Mouse (Mus musculus) limb, embryonic 11.5 days (tissue): Measurements from ENCODE around the gene Hipk1. TPM values are rescaled to one million over a fixed set of nuclear protein-coding genes. Genes with fewer than 3 reads are reported as not detected.

Experiments used
- ATAC-seq: fragments of 200-750 bp; cut with Nextera tagmentation; 2 replicates; pipeline ENCODE4 v1.8.0; 2017; ENCODE audit warnings: low read depth; ENCODE audit not compliant: insufficient number of reproducible peaks, low FRiP score, low TSS enrichment
- DNase-seq: peaks from one replicate; pipeline ENCODE4 v3.0.0-alpha.2; 2015; ENCODE audit warnings: low spot score
- H3K27ac ChIP-seq: fragments of 300-500 bp; sonication (generic); replicated peaks from 2 replicates; pipeline ENCODE4 v1.5.1; 2014; ENCODE audit warnings: low read depth, mild to moderate bottlenecking, low read length
- H3K27me3 ChIP-seq: fragments of 300-500 bp; sonication (generic); 2 replicates; pipeline ENCODE4 v1.6.1; 2014; ENCODE audit warnings: mild to moderate bottlenecking, low read length, mixed read lengths; ENCODE audit not compliant: control insufficient read depth, insufficient read depth
- H3K36me3 ChIP-seq: fragments of 300-500 bp; sonication (generic); 2 replicates; pipeline ENCODE4 v1.6.1; 2014; ENCODE audit warnings: mild to moderate bottlenecking, low read length, moderate library complexity, mixed read lengths; ENCODE audit not compliant: control insufficient read depth, insufficient read depth
- H3K4me1 ChIP-seq: fragments of 300-500 bp; sonication (generic); 2 replicates; pipeline ENCODE4 v1.6.1; 2014; ENCODE audit warnings: low read length, mixed read lengths; ENCODE audit not compliant: control insufficient read depth, insufficient read depth
- H3K4me2 ChIP-seq: fragments of 300-500 bp; sonication (generic); 2 replicates; pipeline ENCODE4 v1.6.1; 2014; ENCODE audit warnings: low read depth, mild to moderate bottlenecking, moderate library complexity; ENCODE audit not compliant: severe bottlenecking
- H3K4me3 ChIP-seq: fragments of 300-500 bp; sonication (generic); 2 replicates; pipeline ENCODE4 v1.5.1; 2014; ENCODE audit warnings: low read depth, low read length
- H3K9ac ChIP-seq: fragments of 300-500 bp; sonication (generic); 2 replicates; pipeline ENCODE4 v1.6.1; 2014; ENCODE audit warnings: mild to moderate bottlenecking, low read length
- H3K9me3 ChIP-seq: fragments of 300-500 bp; sonication (generic); 2 replicates; pipeline ENCODE4 v1.6.1; 2016; ENCODE audit warnings: low read length; ENCODE audit not compliant: control insufficient read depth
- WGBS: fragments of 180-500 bp; shearing (Covaris S2); extraction: QIAGEN DNeasy Blood & Tissue Kit; methylation state at CpG from one replicate; pipeline ENCODE4 v1.1.7; 2014; 5-methylcytosine and 5-hydroxymethylcytosine counted together
- polyA plus RNA-seq: library from polyadenylated mRNA; unstranded; fragments of >200 nt; fragmentation: Nextera tagmentation; extraction: Ambion mirVana; gene quantifications from 2 replicates; pipeline ENCODE4 v1.2.1, GENCODE M21; 2014

The Hipk1 gene
- polyA plus RNA-seq, 1 experiment from 2014 or later = 13.4 TPM

- peak; percentile 86 for ATAC-seq
- Histone ChIP-seq H3K4me2 (peak within 1 kb of the TSS; percentile 70), H3K9ac (peak within 1 kb of the TSS; percentile 60), H3K27me3 (no peaks in the 10 kb centered on the region), H3K9me3 (no peaks in the 10 kb centered on the region), H3K4me1 (peaks cover 47% of the 10 kb centered on the region), H3K4me3 (peak within 1 kb of the TSS; percentile 33), H3K27ac (peak within 1 kb of the TSS; percentile 97), H3K36me3 (no peaks in the 10 kb centered on the region)
- under 1% methylated on average over 18 of the region's 18 CpGs for WGBS
- peak; percentile 96 for DNase-seq
Observed at GRCm38 (mm10) chr3:103737778-103738571, 53.4 kb downstream of the Hipk1 start, which contains the start of gene Olfml3. TSS of gene Olfml3 (minus strand) at chr3:103738001.

GRCm38 (mm10) chr3:103737061-103737754, 54.2 kb downstream of the Hipk1 start:
- Histone ChIP-seq H3K9me3 (no peaks in the 10 kb centered on the region), H3K36me3 (no peaks in the 10 kb centered on the region), H3K27ac (peak overlapping the region; percentile 97), H3K4me2 (peak overlapping the region; percentile 70), H3K4me3 (peak overlapping the region; percentile 33), H3K4me1 (peaks cover 51% of the 10 kb centered on the region), H3K27me3 (no peaks in the 10 kb centered on the region), H3K9ac (peak overlapping the region; percentile 53)
- WGBS = 35% methylated on average over 16 of the region's 16 CpGs
- ATAC-seq = 0 out of 2 replicates have a peak, but pooled peaks have one; percentile 3
- peak; percentile 62 for DNase-seq

GRCm38 (mm10) chr3:103735776-103736600, 55.4 kb downstream of the Hipk1 start:
- Histone ChIP-seq H3K9ac (peak overlapping the region; percentile 53), H3K27me3 (no peaks in the 10 kb centered on the region), H3K4me2 (peak overlapping the region; percentile 70), H3K36me3 (no peaks in the 10 kb centered on the region), H3K4me3 (peak overlapping the region; percentile 33), H3K9me3 (no peaks in the 10 kb centered on the region), H3K4me1 (peaks cover 51% of the 10 kb centered on the region), H3K27ac (peak overlapping the region; percentile 97)
- DNase-seq (no peak), ATAC-seq (no peak)
- WGBS = 71% methylated on average over 28 of the region's 28 CpGs

GRCm38 (mm10) chr3:103734696-103735519, 56.5 kb downstream of the Hipk1 start:
- H3K36me3 ChIP-seq = no peaks in the 10 kb centered on the region
- H3K27me3 ChIP-seq = no peaks in the 10 kb centered on the region
- peak overlapping the region; percentile 97 for H3K27ac ChIP-seq
- 16% methylated on average over 11 of the region's 11 CpGs for WGBS
- peak overlapping the region; percentile 8; the same call in 1 of the 2 replicates for H3K4me3 ChIP-seq
- ATAC-seq (peak; percentile 50), DNase-seq (peak; percentile 77)
- no peaks in the 10 kb centered on the region for H3K9me3 ChIP-seq
- H3K4me1 ChIP-seq = peaks cover 51% of the 10 kb centered on the region
- H3K4me2 ChIP-seq = peak overlapping the region; percentile 70
- peak overlapping the region; percentile 52 for H3K9ac ChIP-seq

GRCm38 (mm10) chr3:103733799-103734695, 57.3 kb downstream of the Hipk1 start:
- peak; percentile 62 for DNase-seq
- ATAC-seq = 0 out of 2 replicates have a peak, but pooled peaks have one; percentile 27
- 48% methylated on average over 19 of the region's 19 CpGs for WGBS

GRCm38 (mm10) chr3:103733176-103733575, 58.2 kb downstream of the Hipk1 start:
- Histone ChIP-seq H3K4me1 (peaks cover 55% of the 10 kb centered on the region), H3K9me3 (no peaks in the 10 kb centered on the region), H3K27me3 (no peaks in the 10 kb centered on the region), H3K4me2 (no peak overlapping the region), H3K36me3 (no peaks in the 10 kb centered on the region), H3K4me3 (no peak overlapping the region), H3K9ac (no peak overlapping the region), H3K27ac (peak overlapping the region; percentile 32; the same call in 1 of the 2 replicates)
- no peak for DNase-seq
- no peak for ATAC-seq
- WGBS = 24% methylated on average over 2 of the region's 2 CpGs

More at GRCm38 (mm10) chr3:103733799-103734695, 57.3 kb downstream of the Hipk1 start:
- Histone ChIP-seq H3K27ac (peak overlapping the region; percentile 97), H3K4me3 (no peak overlapping the region), H3K9ac (peak overlapping the region; percentile 52), H3K36me3 (no peaks in the 10 kb centered on the region), H3K4me2 (peak overlapping the region; percentile 70), H3K9me3 (no peaks in the 10 kb centered on the region), H3K27me3 (no peaks in the 10 kb centered on the region), H3K4me1 (peaks cover 51% of the 10 kb centered on the region)

GRCm38 (mm10) chr3:103732116-103732515, 59.2 kb downstream of the Hipk1 start:
- Histone ChIP-seq H3K4me3 (no peak overlapping the region), H3K27me3 (no peaks in the 10 kb centered on the region), H3K36me3 (no peaks in the 10 kb centered on the region), H3K9ac (no peak overlapping the region), H3K27ac (no peak overlapping the region), H3K4me1 (peaks cover 49% of the 10 kb centered on the region), H3K9me3 (no peaks in the 10 kb centered on the region), H3K4me2 (no peak overlapping the region)
- no peak for ATAC-seq
- WGBS = 95% methylated on average over 3 of the region's 3 CpGs
- DNase-seq = no peak
